Mouse (Mus musculus) telencephalon, adult 2 months (tissue): ENCODE measurements around the gene C130050O18Rik.
"Not testable (repeated sequence)": the region's sequence is repeated elsewhere in the genome, so short reads cannot be mapped to it uniquely, and the experiment has no call there.

Source experiments
- DNase-seq: peaks from one replicate; pipeline ENCODE4 v3.0.0-alpha.2; 2011; ENCODE audit warnings: low read depth, low spot score

C130050O18Rik gene

DNA sequence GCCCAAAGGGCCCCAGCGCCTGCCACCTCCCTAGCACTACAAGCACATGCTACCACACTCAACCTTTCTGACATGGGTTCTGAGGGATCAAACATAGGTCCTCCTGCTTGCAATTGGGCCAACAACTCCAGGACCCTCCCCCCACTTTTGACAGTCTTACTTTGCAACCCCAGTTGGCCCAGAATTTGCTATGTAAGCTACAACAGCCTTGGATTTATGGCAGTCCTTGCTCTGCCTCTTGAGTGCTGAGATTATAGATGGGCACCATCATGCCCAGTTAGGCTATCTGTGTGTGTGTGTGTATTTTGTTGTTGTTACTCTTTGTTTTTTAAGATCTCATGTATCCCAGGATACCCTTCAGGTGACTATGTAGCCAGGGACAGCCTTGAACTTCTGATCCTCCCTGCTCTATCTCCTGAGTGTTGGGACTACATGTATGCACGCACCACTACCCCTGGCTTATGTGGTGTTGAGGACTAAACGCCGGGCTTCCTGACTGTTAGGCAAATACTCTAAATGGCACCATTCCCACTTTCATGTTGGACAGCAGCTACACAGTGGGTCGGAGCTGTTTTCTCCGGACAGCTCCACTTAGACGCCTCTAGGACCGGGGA, 25.2 kb upstream of the C130050O18Rik start:
- DNase-seq: no peak

DNA sequence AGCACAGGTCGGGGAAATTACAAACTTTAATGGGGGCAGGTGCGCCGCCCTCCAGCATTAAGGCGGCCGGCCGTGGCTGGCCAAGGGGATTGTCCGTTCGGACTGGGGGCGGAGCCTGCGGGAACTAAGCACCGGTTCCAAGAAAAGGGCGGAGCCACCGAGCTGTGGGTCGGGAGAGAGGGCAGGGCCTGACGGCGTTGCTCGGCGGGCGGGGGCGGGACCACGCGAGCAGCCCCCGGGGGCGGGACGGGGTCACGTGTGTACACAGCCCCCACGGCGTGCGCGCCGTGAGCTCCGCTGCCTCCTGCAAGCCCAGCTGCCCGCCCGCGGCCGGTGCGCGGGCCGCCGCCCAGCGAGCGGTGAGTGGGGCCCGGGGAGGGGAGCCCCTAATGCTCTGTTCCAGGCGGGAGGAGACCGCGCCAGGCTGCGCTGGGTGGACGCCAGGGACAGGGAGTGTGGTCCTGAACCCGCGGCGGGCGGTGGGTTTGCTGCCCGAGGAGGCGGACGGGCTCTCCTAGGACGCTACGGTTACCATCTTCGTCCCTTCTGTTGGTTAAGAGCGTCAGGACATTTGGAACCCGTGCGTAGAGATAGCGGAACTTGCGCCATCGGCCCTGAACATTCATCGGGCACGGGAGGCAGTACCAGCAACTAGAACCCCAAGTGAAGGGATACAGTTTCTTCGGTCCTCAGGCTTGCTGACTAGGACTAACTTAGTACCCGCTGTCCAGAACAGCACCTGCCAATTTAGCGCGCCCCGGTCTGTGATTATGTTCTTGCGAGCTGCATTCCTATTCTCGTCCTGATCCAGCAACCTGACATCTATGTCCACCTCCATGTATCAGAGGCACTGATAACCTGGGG, 24.5 kb upstream of the C130050O18Rik start:
- DNase-seq: peak; percentile 76

DNA sequence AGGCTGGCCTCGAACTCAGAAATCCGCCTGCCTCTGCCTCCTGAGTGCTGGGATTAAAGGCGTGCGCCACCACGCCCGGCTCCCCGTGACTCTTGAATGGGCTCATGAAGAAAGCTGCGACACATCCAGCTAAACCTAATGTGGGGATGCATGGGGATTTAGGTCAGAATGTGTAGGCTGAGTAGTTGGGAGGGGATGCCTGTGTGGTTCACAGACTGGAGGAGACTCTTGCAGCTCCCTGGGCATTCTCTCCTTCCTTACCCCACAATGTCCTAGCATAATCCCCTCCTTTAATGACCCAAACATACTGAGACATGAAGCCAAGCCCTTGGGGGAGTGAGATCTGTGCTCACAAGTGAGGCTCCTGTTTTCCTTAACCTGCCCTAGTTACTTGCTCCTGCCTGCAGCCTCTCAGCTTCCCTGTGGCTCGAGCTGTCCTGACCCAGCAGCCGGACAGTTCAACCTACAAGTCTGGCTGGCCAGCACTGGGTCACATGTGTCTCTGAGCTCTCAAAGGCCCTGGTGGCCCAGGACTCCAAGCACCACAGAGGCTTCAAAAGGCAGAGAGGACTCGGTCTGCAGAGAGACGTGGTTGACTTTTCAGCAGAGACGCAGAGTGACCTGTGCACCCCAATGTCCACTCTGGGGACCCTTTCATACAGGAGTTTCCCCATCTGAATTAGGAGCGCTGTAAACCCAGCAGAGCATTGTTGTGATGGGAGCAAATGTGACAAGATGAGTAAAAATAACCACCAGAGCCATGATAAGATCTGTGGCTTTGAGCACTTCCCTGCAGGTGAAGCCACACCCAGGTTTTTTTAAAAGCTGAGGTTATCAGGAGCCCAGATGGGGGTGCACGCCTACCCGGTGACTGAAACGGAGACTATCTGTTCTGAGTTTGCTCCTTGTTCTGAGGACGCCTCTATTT, 23.2 kb upstream of the C130050O18Rik start:
- DNase-seq: no peak

DNA sequence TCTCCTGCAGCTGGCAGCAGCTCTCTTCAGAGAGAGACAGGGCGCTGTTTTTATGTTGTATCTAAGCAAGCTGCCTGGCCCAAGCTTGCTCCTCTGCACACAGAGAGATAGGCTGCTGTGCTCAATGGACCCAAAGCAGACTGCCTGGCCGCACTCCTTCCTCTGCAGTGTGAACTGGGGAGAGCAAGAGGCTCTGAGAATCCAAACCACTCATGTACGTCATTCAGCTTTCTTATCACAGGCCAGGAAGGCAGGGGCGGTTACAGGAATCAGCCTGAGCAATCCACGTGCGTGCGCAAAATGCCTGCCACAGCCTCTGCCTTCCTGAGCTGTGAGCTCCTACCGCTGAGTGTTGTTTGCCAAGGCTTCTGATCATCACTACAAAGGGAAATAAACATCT, 22.3 kb upstream of the C130050O18Rik start:
- peak; percentile 70 for DNase-seq

GRCm38 (mm10) chr5:139383234-139383633, 21.8 kb upstream of the C130050O18Rik start:
- no peak for DNase-seq

GRCm38 (mm10) chr5:139384531-139384930, 20.5 kb upstream of the C130050O18Rik start:
- DNase-seq: no peak

DNA sequence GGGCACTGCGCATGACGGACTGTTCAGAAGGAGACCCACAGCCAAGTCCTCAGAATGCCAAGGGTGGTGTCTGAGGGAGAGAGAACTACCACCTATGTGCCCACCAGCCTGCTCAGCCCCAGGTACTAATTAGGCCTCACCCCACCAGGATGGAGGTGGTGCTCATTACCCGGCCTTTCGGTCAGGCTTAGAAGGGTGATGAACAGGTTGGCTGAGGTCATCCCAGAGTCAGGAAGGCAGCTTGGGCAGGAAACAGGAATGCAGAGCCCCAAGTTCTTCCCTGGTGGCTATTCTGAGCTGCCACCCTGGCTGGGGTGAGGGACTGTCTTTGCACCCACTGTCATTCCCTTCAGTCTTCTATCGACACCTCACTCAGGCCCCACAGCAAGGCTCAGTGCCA, 19.0 kb upstream of the C130050O18Rik start:
- DNase-seq: no peak

GRCm38 (mm10) chr5:139387329-139388194, 17.5 kb upstream of the C130050O18Rik start:
- no peak for DNase-seq

- no peak for DNase-seq
Measured at GRCm38 (mm10) chr5:139388195-139388570, 16.9 kb upstream of the C130050O18Rik start.

- no peak for DNase-seq
Measured at GRCm38 (mm10) chr5:139388694-139389675, 16.1 kb upstream of the C130050O18Rik start.

- no peak for DNase-seq
Measured at GRCm38 (mm10) chr5:139389676-139390061, 15.4 kb upstream of the C130050O18Rik start.

DNA sequence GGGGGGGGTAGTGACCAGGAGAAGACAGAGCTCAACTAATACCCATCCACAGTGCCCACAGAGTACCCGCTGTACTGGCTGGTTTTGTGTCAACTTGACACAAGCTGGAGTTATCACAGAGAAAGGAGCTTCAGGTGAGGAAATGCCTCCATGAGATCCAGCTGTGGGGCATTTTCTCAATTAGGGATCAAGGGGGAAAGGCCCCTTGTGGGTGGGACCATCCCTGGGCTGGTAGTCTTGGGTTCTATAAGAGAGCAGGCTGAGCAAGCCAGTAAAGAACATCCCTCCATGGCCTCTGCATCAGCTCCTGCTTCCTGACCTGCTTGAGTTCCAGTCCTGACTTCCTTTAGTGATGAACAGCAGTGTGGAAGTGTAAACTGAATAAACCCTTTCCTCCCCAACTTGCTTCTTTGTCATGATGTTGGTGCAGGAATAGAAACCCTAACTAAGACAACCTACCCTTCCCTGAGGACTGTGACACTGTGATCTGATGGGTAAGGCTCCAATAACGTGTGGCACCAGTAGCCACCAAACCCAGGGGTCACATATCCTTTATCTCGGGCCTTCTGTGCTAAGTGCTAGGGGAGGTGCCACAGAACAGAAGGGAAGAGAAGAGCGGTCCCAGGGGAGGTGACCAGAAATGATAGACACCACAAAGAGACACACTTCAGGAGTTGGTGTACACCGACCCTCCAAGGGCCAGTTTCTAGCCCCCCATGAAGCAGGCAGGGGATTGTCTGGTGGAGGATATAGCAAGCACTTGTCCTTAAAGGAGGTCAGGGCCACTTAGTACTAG, 14.6 kb upstream of the C130050O18Rik start:
- not testable (repeated sequence) for DNase-seq

GRCm38 (mm10) chr5:139391309-139391990, 13.6 kb upstream of the C130050O18Rik start:
- no peak for DNase-seq

DNA sequence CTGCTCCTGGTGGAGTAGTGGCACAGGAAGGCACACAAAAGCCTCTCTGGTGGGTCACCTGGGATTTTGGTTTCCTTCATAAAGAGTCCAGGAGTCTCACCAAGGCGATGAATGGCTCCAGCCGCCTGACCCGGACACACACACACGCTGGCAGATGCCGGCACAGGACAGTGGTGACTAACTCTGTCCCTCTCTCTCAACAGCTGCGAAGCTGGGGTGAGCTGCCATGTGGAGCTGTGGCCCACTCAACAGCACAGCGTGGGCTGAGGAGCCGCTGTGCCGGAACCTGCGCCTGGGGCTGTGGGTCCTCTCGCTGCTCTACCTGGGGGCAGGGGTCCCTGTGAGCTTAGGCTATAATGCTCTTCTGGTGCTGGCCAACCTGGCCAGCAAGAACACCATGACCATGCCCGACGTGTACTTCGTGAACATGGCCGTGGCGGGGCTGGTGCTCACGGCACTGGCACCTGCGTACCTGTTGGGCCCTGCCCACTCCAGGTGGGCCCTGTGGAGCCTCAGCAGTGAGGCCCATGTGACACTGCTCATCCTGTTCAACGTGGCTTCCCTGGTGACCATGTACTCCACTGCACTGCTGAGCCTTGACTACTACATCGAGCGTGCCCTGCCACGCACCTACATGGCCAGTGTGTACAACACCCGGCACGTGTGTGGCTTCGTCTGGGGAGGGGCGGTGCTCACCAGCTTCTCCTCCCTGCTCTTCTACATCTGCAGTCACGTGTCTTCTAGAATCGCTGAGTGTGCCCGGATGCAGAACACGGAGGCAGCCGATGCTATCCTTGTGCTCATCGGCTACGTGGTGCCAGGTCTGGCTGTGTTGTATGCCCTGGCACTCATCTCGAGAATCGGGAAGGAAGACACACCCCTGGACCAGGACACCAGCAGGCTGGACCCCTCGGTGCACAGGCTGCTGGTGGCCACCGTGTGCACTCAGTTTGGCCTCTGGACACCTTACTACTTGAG, 12.6 kb upstream of the C130050O18Rik start:
- no peak for DNase-seq

GRCm38 (mm10) chr5:139393197-139393588, 11.9 kb upstream of the C130050O18Rik start:
- DNase-seq: no peak

- no peak for DNase-seq
Measured at GRCm38 (mm10) chr5:139394399-139394798, 10.7 kb upstream of the C130050O18Rik start.

- DNase-seq: no peak
Measured at GRCm38 (mm10) chr5:139395528-139395927, 9.6 kb upstream of the C130050O18Rik start.
